Mouse (Mus musculus): ENCODE results near the gene Siglecg. TPM values are rescaled to one million over a fixed set of nuclear protein-coding genes. Genes with fewer than 3 reads are reported as not detected.

Siglecg gene
- total and polyA plus RNA-seq, 3 experiments = 0.18 to 3.2 (median 0.50) TPM

DNA sequence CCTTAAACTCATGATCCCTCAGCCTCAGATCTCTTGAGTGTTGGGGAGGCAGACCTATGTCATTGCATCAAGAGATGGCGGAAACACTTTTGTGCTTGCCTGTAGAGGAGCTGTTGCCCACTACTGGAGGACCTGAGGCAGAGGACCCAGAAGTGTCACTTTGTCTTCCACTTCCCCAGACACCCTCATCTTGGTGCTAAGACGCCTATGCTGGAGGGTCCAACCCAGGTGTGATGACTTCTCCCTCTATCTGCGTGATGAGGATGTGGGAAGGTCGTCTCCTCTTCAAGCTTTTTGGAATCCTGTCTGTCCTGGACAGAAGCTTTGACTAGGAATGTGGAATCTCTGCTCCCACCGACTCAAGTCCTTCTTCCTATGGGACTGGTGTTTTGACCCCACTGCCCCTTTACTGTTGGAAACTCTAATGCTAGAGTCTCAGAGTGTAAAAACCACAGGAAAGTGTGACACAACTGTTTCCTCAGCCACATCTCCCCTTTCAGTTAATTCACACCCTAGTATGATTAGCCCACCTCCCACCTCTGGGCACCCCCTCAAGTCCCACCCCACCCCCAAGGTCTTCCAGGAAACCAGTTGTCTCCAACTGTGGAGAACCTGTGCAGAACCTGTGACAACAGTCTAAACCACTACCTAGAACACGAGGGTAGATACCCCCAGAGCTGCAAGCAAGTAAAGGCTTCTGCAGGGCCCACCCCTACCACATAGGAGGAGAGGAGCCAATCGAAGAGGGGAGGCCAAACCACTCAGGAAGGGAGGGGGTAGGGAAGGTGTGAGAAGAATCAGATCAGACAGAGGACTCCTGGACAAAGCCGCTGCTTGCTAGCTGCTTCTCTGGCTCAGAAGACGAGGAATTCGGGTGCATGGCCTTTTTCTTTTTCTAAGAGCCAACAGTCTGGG, 28.6 kb downstream of the Siglecg start, which contains the start of gene Nkg7:
Nkg7 (plus strand) TSS at position 733 of the 915 bp plus-strand sequence.
- Histone ChIP-seq H3K27me3 (ENCODE audit: control insufficient read depth, insufficient read depth, low read length) (no peaks in the 10 kb centered on the region), H3K36me3 (ENCODE audit: control insufficient read depth, insufficient read depth, low read length) (no peaks in the 10 kb centered on the region), H3K4me1 (ENCODE audit: control insufficient read depth, insufficient read depth, low read length) (no peaks in the 10 kb centered on the region), H3K4me3 (no peak within 1 kb of the TSS), H3K27ac (no peak within 1 kb of the TSS), H3K9ac (ENCODE audit: low read depth, low read length) (no peak within 1 kb of the TSS), H3K79me2 (replicated peaks; ENCODE audit: control insufficient read depth, insufficient read depth, low read length) (no peaks in the 10 kb centered on the region)
- no peak for DNase-seq
- no peak for TF ChIP-seq CTCF (IDR thresholded peaks at IDR 0.05)
- TF ChIP-seq EP300 (IDR thresholded peaks at IDR 0.05; ENCODE audit: insufficient read depth, low read depth, low read length) = no peak
- TF ChIP-seq POLR2A (IDR thresholded peaks at IDR 0.05; ENCODE audit: insufficient read depth, low read depth, low read length) = no peak
- intact Hi-C loops (cut with DNase I) = no loop called here
- 70% methylated on average over 10 of the region's 10 CpGs for WGBS

DNA sequence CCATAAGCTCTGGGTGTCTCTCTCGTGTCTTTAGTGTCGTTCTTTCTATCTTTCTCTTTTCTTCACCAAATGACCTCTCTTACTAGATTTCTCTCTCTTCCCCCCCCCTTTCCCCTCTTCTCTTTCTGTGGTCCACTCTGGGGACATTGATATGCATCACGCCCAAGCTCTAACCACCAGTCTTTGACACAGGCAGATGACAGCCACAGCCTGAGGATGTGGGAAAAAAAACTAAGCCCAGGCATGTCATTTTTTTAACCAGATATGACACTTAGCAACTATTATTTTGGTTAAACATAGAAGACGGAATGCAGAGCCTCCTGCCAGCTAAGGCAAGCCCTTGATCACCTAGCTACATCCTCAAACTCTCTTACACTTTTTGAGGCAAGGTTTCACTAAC, 30.6 kb downstream of the Siglecg start:
- TF ChIP-seq EP300 (IDR thresholded peaks at IDR 0.05; ENCODE audit: insufficient read depth, low read depth, low read length) (no peak), CTCF (IDR thresholded peaks at IDR 0.05) (no peak), POLR2A (IDR thresholded peaks at IDR 0.05; ENCODE audit: insufficient read depth, low read depth, low read length) (no peak)
- Histone ChIP-seq H3K79me2 (replicated peaks; ENCODE audit: control insufficient read depth, insufficient read depth, low read length) (no peaks in the 10 kb centered on the region), H3K4me1 (ENCODE audit: control insufficient read depth, insufficient read depth, low read length) (no peaks in the 10 kb centered on the region), H3K4me3 (no peak overlapping the region), H3K27me3 (ENCODE audit: control insufficient read depth, insufficient read depth, low read length) (no peaks in the 10 kb centered on the region), H3K9ac (ENCODE audit: low read depth, low read length) (no peak overlapping the region), H3K27ac (no peak overlapping the region), H3K36me3 (ENCODE audit: control insufficient read depth, insufficient read depth, low read length) (no peaks in the 10 kb centered on the region)
- DNase-seq = no peak
- WGBS = 71% methylated on average over 4 of the region's 4 CpGs
- intact Hi-C loops (cut with DNase I) = no loop called here

DNA sequence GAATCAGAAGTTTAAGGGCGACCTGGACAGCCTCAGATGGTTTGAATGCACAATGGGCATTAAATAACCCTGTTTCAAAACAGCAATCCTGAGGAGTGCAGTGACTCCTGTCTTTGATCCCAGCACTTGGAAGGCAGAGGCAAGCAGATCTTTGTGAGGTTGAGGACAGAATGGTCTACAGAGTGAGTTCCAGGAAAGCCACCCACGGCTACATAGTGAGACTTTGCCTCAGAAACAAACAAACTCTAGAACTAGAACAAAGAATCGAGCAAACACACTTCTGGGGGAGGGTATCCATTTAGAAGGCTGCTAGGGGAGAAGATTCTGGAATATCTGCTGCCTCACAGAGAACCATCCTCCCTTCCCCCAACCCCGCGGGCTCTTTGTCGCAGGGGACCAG, 32.5 kb downstream of the Siglecg start, which contains the start of gene Cldnd2:
Cldnd2 (plus strand) TSS at position 301 of the 400 bp plus-strand sequence.
- TF ChIP-seq EP300 (IDR thresholded peaks at IDR 0.05; ENCODE audit: insufficient read depth, low read depth, low read length) = no peak
- no peak for TF ChIP-seq CTCF (IDR thresholded peaks at IDR 0.05)
- TF ChIP-seq POLR2A (IDR thresholded peaks at IDR 0.05; ENCODE audit: insufficient read depth, low read depth, low read length) = no peak
- intact Hi-C loops (cut with DNase I) = loop anchor here (5.0 kb wide), 2 partner anchors 128 to 232 kb away; partner anchors contain the start of genes Ctu1 and Zfp715
- H3K4me3 ChIP-seq = no peak within 1 kb of the TSS
- no peaks in the 10 kb centered on the region; the same call in 1 of the 2 replicates for H3K4me1 ChIP-seq (ENCODE audit: control insufficient read depth, insufficient read depth, low read length)
- no peaks in the 10 kb centered on the region for H3K79me2 ChIP-seq (replicated peaks; ENCODE audit: control insufficient read depth, insufficient read depth, low read length)
- H3K27ac ChIP-seq = no peak within 1 kb of the TSS
- H3K36me3 ChIP-seq (ENCODE audit: control insufficient read depth, insufficient read depth, low read length) = no peaks in the 10 kb centered on the region
- DNase-seq = no peak
- no peaks in the 10 kb centered on the region for H3K27me3 ChIP-seq (ENCODE audit: control insufficient read depth, insufficient read depth, low read length)
- no peak within 1 kb of the TSS for H3K9ac ChIP-seq (ENCODE audit: low read depth, low read length)
- 80% methylated on average over 6 of the region's 6 CpGs for WGBS

DNA sequence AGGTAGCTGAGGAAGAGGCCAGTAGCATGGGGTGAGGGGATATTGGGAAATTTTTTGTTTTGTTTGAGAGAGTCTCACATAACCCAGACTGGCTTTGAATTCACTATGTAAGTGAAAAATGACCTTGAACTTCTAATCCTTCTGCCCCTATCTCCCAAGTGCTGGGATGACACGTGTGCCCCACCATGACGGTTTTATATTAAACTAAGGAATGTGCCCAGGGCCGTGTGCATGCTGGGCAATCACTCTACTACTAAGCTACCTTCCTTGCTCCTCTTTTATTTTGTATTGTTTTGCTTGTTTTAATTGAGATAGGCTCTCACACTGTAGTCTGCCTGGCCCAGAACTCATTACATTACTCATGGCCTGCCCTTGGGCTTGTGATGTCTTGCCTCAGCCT, 33.1 kb downstream of the Siglecg start:
- Histone ChIP-seq H3K27ac (no peak overlapping the region), H3K36me3 (ENCODE audit: control insufficient read depth, insufficient read depth, low read length) (no peaks in the 10 kb centered on the region), H3K9ac (ENCODE audit: low read depth, low read length) (no peak overlapping the region), H3K4me3 (no peak overlapping the region), H3K4me1 (ENCODE audit: control insufficient read depth, insufficient read depth, low read length) (no peaks in the 10 kb centered on the region; the same call in 1 of the 2 replicates), H3K79me2 (replicated peaks; ENCODE audit: control insufficient read depth, insufficient read depth, low read length) (no peaks in the 10 kb centered on the region), H3K27me3 (ENCODE audit: control insufficient read depth, insufficient read depth, low read length) (no peaks in the 10 kb centered on the region)
- intact Hi-C loops (cut with DNase I) = loop anchor here (5.0 kb wide), 2 partner anchors 129 to 231 kb away; partner anchors contain the start of genes Ctu1 and Zfp715
- DNase-seq = no peak
- WGBS = 91% methylated on average over 3 of the region's 3 CpGs
- TF ChIP-seq POLR2A (IDR thresholded peaks at IDR 0.05; ENCODE audit: insufficient read depth, low read depth, low read length) = no peak
- no peak for TF ChIP-seq CTCF (IDR thresholded peaks at IDR 0.05)
- no peak for TF ChIP-seq EP300 (IDR thresholded peaks at IDR 0.05; ENCODE audit: insufficient read depth, low read depth, low read length)

DNA sequence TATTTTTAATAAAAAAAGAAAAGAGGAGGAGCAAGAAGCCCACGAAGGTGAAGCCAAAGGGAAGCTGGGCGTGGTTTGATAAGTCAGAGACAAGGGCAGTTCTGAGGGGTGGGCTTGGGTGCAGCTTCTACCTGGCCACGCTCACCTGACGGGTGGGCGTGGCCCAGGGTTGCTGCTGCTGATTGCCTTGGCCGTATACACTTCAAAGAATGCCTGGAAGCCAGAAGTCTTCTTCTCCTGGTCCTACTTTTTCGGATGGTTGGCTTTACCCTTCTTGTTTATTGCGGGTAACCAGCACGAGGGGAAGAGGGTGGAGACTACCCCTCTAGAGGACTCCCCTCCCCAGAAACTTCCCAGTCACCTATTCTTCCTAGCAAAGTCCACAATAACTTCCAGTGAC, 34.7 kb downstream of the Siglecg start:
- 30% methylated on average over 9 of the region's 9 CpGs for WGBS

More for the DNA sequence above, 34.7 kb downstream of the Siglecg start:
- H3K36me3 ChIP-seq (ENCODE audit: control insufficient read depth, insufficient read depth, low read length) = no peaks in the 10 kb centered on the region
- H3K4me3 ChIP-seq = peak overlapping the region; percentile 55
- intact Hi-C loops (cut with DNase I) = loop anchor here (5.0 kb wide), 2 partner anchors 130 to 230 kb away; partner anchors contain the start of genes Ctu1 and Zfp715
- no peak for DNase-seq
- H3K4me1 ChIP-seq (ENCODE audit: control insufficient read depth, insufficient read depth, low read length) = peaks cover under 1% of the 10 kb centered on the region; the same call in 1 of the 2 replicates
- H3K27me3 ChIP-seq (ENCODE audit: control insufficient read depth, insufficient read depth, low read length) = no peaks in the 10 kb centered on the region
- no peak for TF ChIP-seq CTCF (IDR thresholded peaks at IDR 0.05)
- no peak for TF ChIP-seq POLR2A (IDR thresholded peaks at IDR 0.05; ENCODE audit: insufficient read depth, low read depth, low read length)
- TF ChIP-seq EP300 (IDR thresholded peaks at IDR 0.05; ENCODE audit: insufficient read depth, low read depth, low read length) = no peak
- peak overlapping the region; percentile 70 for H3K9ac ChIP-seq (ENCODE audit: low read depth, low read length)
- peak overlapping the region; percentile 98 for H3K27ac ChIP-seq
- H3K79me2 ChIP-seq (replicated peaks; ENCODE audit: control insufficient read depth, insufficient read depth, low read length) = no peaks in the 10 kb centered on the region

Data from heart, adult 2 months (tissue).